Mouse (Mus musculus) left cerebral cortex, adult 2 months (tissue): ENCODE results near the gene Cyp2j6. TPM values are rescaled to one million over a fixed set of nuclear protein-coding genes. Genes with fewer than 3 reads are reported as not detected.
A peak's percentile ranks its signal among the peaks of the same experiment; 100 is the strongest.
"Not testable (repeated sequence)": the region's sequence is repeated elsewhere in the genome, so short reads cannot be mapped to it uniquely, and the experiment has no call there.

Experiments
- DNase-seq, 2 experiments: peaks; one replicate each; pipeline ENCODE4 v3.0.0; 2021 to 2022; ENCODE audit warnings: low spot score in 2 of 2, mixed read lengths in 1 of 2; ENCODE audit errors: extremely low spot score in 1 of 2
- H3K27ac ChIP-seq: fragments of 200-600 bp; 2 replicates; pipeline ENCODE4 v1.8.1; 2022
- H3K4me3 ChIP-seq: fragments of 200-600 bp; 2 replicates; pipeline ENCODE4 v1.8.1; 2022
- CTCF ChIP-seq: fragments of 200-600 bp; IDR thresholded peaks from 2 replicates; pipeline ENCODE4 v1.8.1; 2022; ENCODE audit warnings: antibody characterized with exemption, mild to moderate bottlenecking, moderate library complexity
- intact Hi-C: fragments of 180-260 bp; cut with DNase I; formaldehyde crosslinking; loops from one replicate; pipeline ENCODE4 v1.15.1; 2025
- long read RNA-seq, 2 experiments: library from polyadenylated mRNA; stranded (forward); transcript quantifications; one replicate each; pipeline ENCODE4 v2.0.0; 2021; ENCODE audit warnings: borderline mapping rate in 2 of 2
- total RNA-seq, 2 experiments: library from RNA; stranded (reverse); gene quantifications; 2 replicates each; pipeline ENCODE4 v1.2.3; 2021

The Cyp2j6 gene
- 10 to 100 TPM; 13.7 to 14.6 TPM for total RNA-seq
- long read RNA-seq, experiment 1, transcript Cyp2j6-201 (9 exons, 3,605 nt) = major isoform, 16 of 19 reads
- long read RNA-seq, experiment 1, partial matches to known transcripts = 1 of 19 reads
- long read RNA-seq, experiment 1, other reads (novel, unspliced or antisense) = 2 of 19 reads
- long read RNA-seq, experiment 2, transcript Cyp2j6-201 (9 exons, 3,605 nt) = major isoform, 13 of 14 reads
- long read RNA-seq, experiment 2, partial matches to known transcripts = 0 of 14 reads
- long read RNA-seq, experiment 2, other reads (novel, unspliced or antisense) = 1 of 14 reads

- DNase-seq = peak; percentile 23 to 35
- intact Hi-C loops = loop anchor here (5.0 kb wide), 1 partner anchor 129 kb away; no protein-coding TSS in a partner anchor
- H3K27ac ChIP-seq = peak within 1 kb of the TSS; percentile 74; the same call in 1 of the 2 replicates
- TF ChIP-seq CTCF = no peak
- peak within 1 kb of the TSS; percentile 54 for H3K4me3 ChIP-seq
Observed at GRCm38 (mm10) chr4:96553133-96553819, at the start of gene Cyp2j6. Gene Cyp2j6 (minus strand): TSS chr4:96553661.

- Histone ChIP-seq H3K27ac (peak overlapping the region; percentile 76), H3K4me3 (peak overlapping the region; percentile 31; the same call in 1 of the 2 replicates)
- DNase-seq = peak; percentile 33 to 59
- intact Hi-C loops = loop anchor here (2.0 kb wide), 1 partner anchor 89 kb away; no protein-coding TSS in a partner anchor
- no peak; the same call in 1 of the 2 replicates for TF ChIP-seq CTCF
Observed at GRCm38 (mm10) chr4:96591791-96592150, 38.3 kb upstream of the Cyp2j6 start.

DNA sequence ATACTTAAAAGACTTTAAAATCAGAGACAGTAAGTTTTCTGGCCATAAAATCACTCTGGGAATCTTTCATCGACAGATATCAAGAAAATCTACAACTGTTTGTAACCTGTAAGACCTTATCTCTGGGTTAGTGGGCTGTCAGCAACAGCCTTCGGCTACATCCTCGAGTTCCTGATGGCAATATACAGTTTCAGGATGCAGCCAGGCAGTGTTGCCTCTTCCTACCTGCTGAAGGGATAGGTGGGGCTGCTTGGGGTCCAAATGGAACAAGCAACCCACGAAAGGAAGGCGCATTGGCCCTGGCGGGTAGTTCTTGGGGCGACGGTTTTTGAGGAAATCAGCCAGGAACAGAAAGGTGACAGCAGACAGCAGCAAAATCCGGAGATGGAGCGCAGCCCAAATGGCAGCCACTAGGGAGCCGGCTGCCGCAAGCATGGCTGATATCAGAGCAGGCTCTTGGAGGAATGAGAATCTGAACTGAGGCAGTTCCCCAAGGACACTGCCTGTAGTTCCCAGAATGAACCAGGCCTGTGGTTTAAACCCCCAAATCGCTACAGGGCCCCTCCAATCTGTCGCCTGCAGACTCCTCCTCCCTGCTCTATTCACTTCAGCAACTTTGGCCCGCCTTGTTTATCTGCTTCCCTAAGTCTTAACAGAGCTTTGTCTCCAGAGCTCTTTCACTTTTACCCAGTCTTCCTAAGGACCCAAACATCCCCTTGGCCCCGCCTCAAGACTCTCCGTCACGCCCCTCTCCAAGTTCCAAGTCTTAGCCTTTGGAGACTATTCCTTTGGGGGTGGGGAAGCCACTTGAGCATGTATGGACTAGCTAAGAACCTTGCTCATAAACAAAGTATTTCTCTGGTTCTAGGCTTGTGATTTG lies 37.7 kb upstream of the Cyp2j6 start, which contains the start of gene Cyp2j9:
TSS of gene Cyp2j9 (minus strand) at position 668 of the 880 bp plus-strand sequence.
- DNase-seq = peak; percentile 31 to 42
- no peak; the same call in 1 of the 2 replicates for TF ChIP-seq CTCF
- peak within 1 kb of the TSS; percentile 76 for H3K27ac ChIP-seq
- intact Hi-C loops = loop anchor here (2.0 kb wide), 1 partner anchor 90 kb away; no protein-coding TSS in a partner anchor
- H3K4me3 ChIP-seq = peak within 1 kb of the TSS; percentile 31

DNA sequence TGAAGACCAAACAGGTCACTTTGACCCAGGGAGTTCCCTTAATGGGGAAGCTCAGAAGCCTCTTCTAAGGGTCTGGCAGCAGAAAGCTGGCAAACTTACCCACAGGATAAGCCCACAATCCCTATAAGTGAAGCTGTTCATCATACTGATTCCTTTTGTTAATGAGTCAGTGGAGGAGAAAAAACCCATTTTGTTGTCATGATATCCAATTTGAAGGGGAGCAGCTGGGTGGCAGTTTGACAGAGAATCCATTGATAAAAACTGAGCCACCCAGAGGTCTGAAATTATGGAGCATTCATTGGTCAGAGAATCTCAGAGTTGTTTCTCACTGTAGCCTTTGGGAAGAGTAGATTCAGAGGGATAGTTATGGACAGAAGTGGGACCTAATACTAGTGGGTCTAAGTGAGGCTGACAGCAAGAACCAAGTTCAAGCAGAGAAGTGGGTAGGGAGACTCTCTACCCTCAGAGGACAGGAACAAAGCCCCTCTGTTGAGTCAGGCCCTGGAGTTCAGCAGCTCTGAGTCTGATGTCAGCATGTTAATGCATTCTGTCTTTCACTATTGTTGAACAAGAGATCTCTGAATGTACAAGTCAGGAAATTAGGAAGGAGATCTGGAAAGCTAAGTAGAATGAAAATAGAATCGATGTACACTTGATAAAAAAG lies 28.1 kb upstream of the Cyp2j6 start:
- TF ChIP-seq CTCF = no peak
- intact Hi-C loops = no loop called here
- Histone ChIP-seq H3K27ac (no peak overlapping the region), H3K4me3 (no peak overlapping the region)
- DNase-seq = no peak

DNA sequence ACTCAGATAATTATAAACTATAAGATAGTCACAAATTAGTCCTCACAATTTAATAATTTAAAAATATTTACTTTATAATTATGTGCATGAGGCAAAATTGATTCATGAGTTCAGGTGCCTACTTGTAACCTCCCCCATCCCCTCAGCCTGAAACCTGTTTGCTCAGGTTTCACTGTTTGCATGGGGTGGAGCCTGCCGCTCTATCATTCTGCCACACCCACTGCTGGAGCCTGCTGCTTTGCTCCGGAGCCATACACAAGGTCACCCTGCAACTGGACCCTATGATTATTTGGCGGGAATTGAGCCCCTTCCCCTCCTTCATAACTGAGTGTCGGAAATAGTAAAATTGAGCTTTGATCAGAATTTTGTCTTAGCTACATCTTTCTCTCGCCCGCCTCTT lies 26.9 kb upstream of the Cyp2j6 start:
- H3K4me3 ChIP-seq, intact Hi-C loops, H3K27ac ChIP-seq, DNase-seq: not testable (repeated sequence)

DNA sequence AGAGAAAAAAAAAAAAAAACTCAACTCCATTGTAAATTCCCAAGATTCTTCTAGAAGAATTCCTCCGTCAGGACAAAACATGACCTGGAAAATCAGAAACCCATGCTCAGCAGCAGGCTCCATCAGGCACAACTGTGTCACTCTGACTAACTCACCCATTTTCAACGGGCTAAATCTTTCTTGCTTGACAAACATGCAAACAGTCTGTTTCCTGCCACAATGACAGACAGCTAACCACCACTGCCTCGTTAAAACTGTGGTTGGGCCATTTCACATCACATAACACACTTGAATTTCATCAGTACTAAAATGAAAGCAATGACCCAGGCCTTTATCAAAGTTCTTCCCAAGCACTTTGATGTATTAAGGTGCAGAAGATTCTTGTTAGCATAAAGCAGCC lies 16.0 kb upstream of the Cyp2j6 start:
- TF ChIP-seq CTCF = no peak
- intact Hi-C loops = no loop called here
- H3K4me3 ChIP-seq = no peak overlapping the region
- no peak overlapping the region for H3K27ac ChIP-seq
- no peak for DNase-seq

DNA sequence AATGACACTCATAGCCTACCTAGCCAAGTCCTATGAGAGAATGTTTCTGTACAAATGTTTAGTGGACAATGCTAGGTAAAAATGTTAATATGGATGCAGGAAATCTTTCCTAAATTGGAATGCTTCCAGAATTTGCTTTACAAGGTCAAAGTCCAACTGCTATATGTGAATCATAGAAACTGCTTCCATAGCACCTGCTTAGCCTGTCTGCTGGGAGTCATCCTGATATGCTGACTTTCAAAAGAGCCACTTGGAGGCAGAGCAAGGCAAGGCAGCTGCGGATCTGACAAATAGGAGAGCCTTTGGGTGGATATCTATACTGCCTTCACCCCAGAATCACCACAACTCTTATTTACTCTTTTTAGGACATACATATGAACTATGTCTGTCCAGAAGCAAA lies 14.5 kb upstream of the Cyp2j6 start:
- intact Hi-C loops = no loop called here
- H3K27ac ChIP-seq = no peak overlapping the region
- no peak for TF ChIP-seq CTCF
- no peak overlapping the region for H3K4me3 ChIP-seq
- no peak for DNase-seq

GRCm38 (mm10) chr4:96565808-96566207 lies 12.3 kb upstream of the Cyp2j6 start:
- Histone ChIP-seq H3K4me3 (no peak overlapping the region), H3K27ac (no peak overlapping the region)
- intact Hi-C loops = no loop called here
- TF ChIP-seq CTCF = no peak
- no peak for DNase-seq

GRCm38 (mm10) chr4:96560464-96560863 lies 7.0 kb upstream of the Cyp2j6 start:
- no peak for DNase-seq
- intact Hi-C loops = no loop called here
- H3K27ac ChIP-seq = no peak overlapping the region
- no peak for TF ChIP-seq CTCF
- H3K4me3 ChIP-seq = no peak overlapping the region

DNA sequence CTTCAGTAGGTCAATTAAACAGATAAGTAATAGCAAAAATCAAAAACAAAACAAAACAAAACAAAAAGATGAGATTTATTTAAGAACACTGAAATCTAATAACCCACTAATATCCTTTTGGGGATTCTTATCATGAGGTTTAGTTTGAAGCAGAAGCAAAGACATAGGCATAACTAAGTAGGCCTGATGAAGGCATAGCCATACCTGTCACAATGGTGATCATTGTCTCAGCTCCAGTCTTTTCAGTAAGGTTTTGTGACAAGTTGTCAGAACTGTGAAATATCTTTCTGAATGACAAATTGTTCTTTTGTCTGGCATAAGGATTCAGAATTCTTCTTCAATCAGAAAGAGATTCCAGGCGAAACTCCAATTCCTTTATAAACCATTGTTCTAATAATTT lies 6.3 kb upstream of the Cyp2j6 start:
- no peak overlapping the region for H3K27ac ChIP-seq
- intact Hi-C loops = no loop called here
- no peak for DNase-seq
- TF ChIP-seq CTCF = no peak
- no peak overlapping the region for H3K4me3 ChIP-seq

GRCm38 (mm10) chr4:96551619-96552018 lies 1.8 kb downstream of the Cyp2j6 start:
- intact Hi-C loops = loop anchor here (5.0 kb wide), 1 partner anchor 131 kb away; no protein-coding TSS in a partner anchor
- no peak for DNase-seq
- Histone ChIP-seq H3K27ac (peak overlapping the region; percentile 10; the same call in 1 of the 2 replicates), H3K4me3 (peak overlapping the region; percentile 54; the same call in 1 of the 2 replicates)
- TF ChIP-seq CTCF = no peak
